In genomic region chr8:126907968-126908367, GRCm38 (mm10) we compare ENCODE assay signal across 12 mouse cellular contexts. TPM values are rescaled to one million over a fixed set of nuclear protein-coding genes. Genes with fewer than 3 reads are reported as not detected.
A peak's percentile ranks its signal among the peaks of the same experiment; 100 is the strongest.
DNase-seq lines count a peak whose midpoint lies in the region; ATAC-seq lines count a peak whose summit lies in the region.
"Had no signal": no experiment of that assay in that cellular context is flagged by ENCODE, and none has a peak within 500 bp of the region (broad histone marks: within the 10 kb centered on the region; RNA-seq: fewer than 3 reads in every experiment).

No protein-coding gene starts in this region.

- no peaks in the 10 kb centered on the region for H3K27me3 ChIP-seq in kidney, embryonic 14.5 days (ENCODE audit: control insufficient read depth, insufficient read depth, low read length)
- H3K27me3 ChIP-seq: hindbrain, embryonic 13.5 days had no signal

- no peaks in the 10 kb centered on the region for H3K9me3 ChIP-seq in kidney, embryonic 14.5 days (ENCODE audit: control insufficient read depth, low read length)
- H3K9me3 ChIP-seq: hindbrain, embryonic 13.5 days; limb, embryonic 13.5 days had no signal

- no peak overlapping the region for H3K4me2 ChIP-seq in kidney, embryonic 14.5 days (replicated peaks; ENCODE audit: low read depth, low read length)
- H3K4me2 ChIP-seq: hindbrain, embryonic 13.5 days; limb, embryonic 13.5 days had no signal

- no peak for ATAC-seq in kidney, embryonic 14.5 days (ENCODE audit: low FRiP score, low TSS enrichment)

- H3K4me3 ChIP-seq in kidney, embryonic 14.5 days (ENCODE audit: low read length): no peak overlapping the region
- H3K4me3 ChIP-seq: hindbrain, embryonic 13.5 days; limb, embryonic 13.5 days; myocyte had no signal

- H3K36me3 ChIP-seq in kidney, embryonic 14.5 days (ENCODE audit: control insufficient read depth, insufficient read depth, low read length): no peaks in the 10 kb centered on the region
- H3K36me3 ChIP-seq: hindbrain, embryonic 13.5 days; limb, embryonic 13.5 days had no signal

- DNase-seq in kidney, adult 11 months: peak; percentile 71
- peak; percentile 18 for DNase-seq in NIH3T3 (ENCODE audit: low read depth)
- peak; percentile 69 to 71 for DNase-seq in kidney, adult 8-10 months
- DNase-seq in kidney, postnatal 36 days: peak; percentile 61 to 70
- no peak for DNase-seq in adrenal gland, postnatal 25 days
- DNase-seq in layer of hippocampus, postnatal 25 days (ENCODE audit: extremely low spot score in 1 of 2, low spot score in 1 of 2): no peak
- DNase-seq: gastrocnemius, postnatal 14 days; midbrain, embryonic 14.5 days had no signal

- 60% methylated on average over 9 of the region's 9 CpGs for WGBS in kidney, embryonic 14.5 days

- no peak overlapping the region for H3K9ac ChIP-seq in kidney, embryonic 14.5 days (ENCODE audit: low read depth, low read length)
- H3K9ac ChIP-seq: hindbrain, embryonic 13.5 days; limb, embryonic 13.5 days had no signal

- 0 out of 2 replicates have a peak, but pooled peaks cover 3% of the 10 kb centered on the region for H3K4me1 ChIP-seq in kidney, embryonic 14.5 days (ENCODE audit: control insufficient read depth, insufficient read depth, low read length)

- H3K27ac ChIP-seq in kidney, embryonic 14.5 days (ENCODE audit: low read depth, low read length): no peak overlapping the region
- H3K27ac ChIP-seq: hindbrain, embryonic 13.5 days; limb, embryonic 13.5 days had no signal

RNA-seq across cellular contexts. Expression of gene Tomm20, which starts 37.7 kb away (rescaled TPM):
- 262 and 292 TPM in 2 replicates for polyA plus RNA-seq in kidney, embryonic 14.5 days (2014; fragmentation: Nextera tagmentation; extraction: Ambion mirVana)
- 162 and 189 TPM in 2 replicates for total RNA-seq in adrenal gland, postnatal 25 days (2021)
- 100 to 1,000 TPM; 180 to 206 TPM for total RNA-seq in layer of hippocampus, postnatal 25 days (2021)

Comparison
In these comparisons a context has a peak if more than half of its experiments do, and no peak if none do; other contexts are left out.
1. DNase-seq: peak in kidney, adult 11 months (single experiment), NIH3T3 (single experiment), kidney, adult 8-10 months (2 of 2) and kidney, postnatal 36 days (2 of 2); none in adrenal gland, postnatal 25 days (single experiment) and layer of hippocampus, postnatal 25 days (0 of 2).